14 mouse cellular contexts compared by ENCODE assay signal in genomic region chr3:145913263-145913662, GRCm38 (mm10).
"Had no signal": no experiment of that assay in that cellular context is flagged by ENCODE, and none has a peak within 500 bp of the region (broad histone marks: within the 10 kb centered on the region; RNA-seq: fewer than 3 reads in every experiment).

No protein-coding gene starts in this region.

- H3K4me1 ChIP-seq: limb, embryonic 10.5 days; lung, embryonic 15.5 days; midbrain, embryonic 13.5 days; neural tube, embryonic 15.5 days had no signal

- H3K9me3 ChIP-seq: limb, embryonic 10.5 days; lung, embryonic 15.5 days; midbrain, embryonic 13.5 days; neural tube, embryonic 15.5 days had no signal

- H3K4me3 ChIP-seq: left cerebral cortex, adult 2 months; limb, embryonic 10.5 days; lung, embryonic 15.5 days; midbrain, embryonic 13.5 days; myocyte; neural tube, embryonic 15.5 days had no signal

- H3K36me3 ChIP-seq: limb, embryonic 10.5 days; lung, embryonic 15.5 days; midbrain, embryonic 13.5 days; neural tube, embryonic 15.5 days had no signal

- H3K9ac ChIP-seq: lung, embryonic 15.5 days; midbrain, embryonic 13.5 days; neural tube, embryonic 15.5 days had no signal

- H3K27me3 ChIP-seq: lung, embryonic 15.5 days; midbrain, embryonic 13.5 days; neural tube, embryonic 15.5 days had no signal

- DNase-seq: kidney, postnatal 10 days; kidney, postnatal 4 days; lung, postnatal 14 days; right cerebral cortex, adult 18-20 months; right cerebral cortex, postnatal 25 days; thymus, adult 18-20 months; thymus, postnatal 14 days had no signal

- H3K4me2 ChIP-seq: liver, embryonic 11.5 days; lung, embryonic 15.5 days; midbrain, embryonic 13.5 days; neural tube, embryonic 15.5 days had no signal

- H3K27ac ChIP-seq: left cerebral cortex, adult 2 months; limb, embryonic 10.5 days; lung, embryonic 15.5 days; midbrain, embryonic 13.5 days; neural tube, embryonic 15.5 days had no signal

- ATAC-seq: midbrain, embryonic 13.5 days had no signal
